Mouse (Mus musculus) lung, embryonic 14.5 days (tissue): ENCODE data around the gene Tex38. TPM values are rescaled to one million over a fixed set of nuclear protein-coding genes. Genes with fewer than 3 reads are reported as not detected.
A peak's percentile ranks its signal among the peaks of the same experiment; 100 is the strongest.

Source experiments
- ATAC-seq: fragments of 200-750 bp; cut with Nextera tagmentation; 2 replicates; pipeline ENCODE4 v1.8.0; 2017; ENCODE audit warnings: mild to moderate bottlenecking, moderate TSS enrichment, moderate library complexity; ENCODE audit not compliant: insufficient read depth
- DNase-seq: peaks from one replicate; pipeline ENCODE4 v3.0.0-alpha.2; 2015
- H3K27ac ChIP-seq: fragments of 300-500 bp; sonication (generic); 2 replicates; pipeline ENCODE4 v1.5.1; 2014; ENCODE audit warnings: low read depth, mild to moderate bottlenecking, moderate library complexity
- H3K27me3 ChIP-seq: fragments of 300-500 bp; sonication (generic); 2 replicates; pipeline ENCODE4 v1.6.1; 2014; ENCODE audit warnings: low read length, control low read depth; ENCODE audit not compliant: insufficient read depth
- H3K36me3 ChIP-seq: fragments of 300-500 bp; sonication (generic); 2 replicates; pipeline ENCODE4 v1.6.1; 2014; ENCODE audit warnings: control low read depth; ENCODE audit not compliant: insufficient read depth
- H3K4me1 ChIP-seq: fragments of 300-500 bp; sonication (generic); 2 replicates; pipeline ENCODE4 v1.6.1; 2014; ENCODE audit warnings: antibody characterized with exemption, control low read depth; ENCODE audit not compliant: insufficient read depth
- H3K4me2 ChIP-seq: fragments of 300-500 bp; sonication (generic); 2 replicates; pipeline ENCODE4 v1.6.1; 2014; ENCODE audit warnings: mild to moderate bottlenecking
- H3K4me3 ChIP-seq: fragments of 300-500 bp; sonication (generic); 2 replicates; pipeline ENCODE4 v1.5.1; 2014; ENCODE audit warnings: low read depth, low read length
- H3K9ac ChIP-seq: fragments of 300-500 bp; sonication (generic); 2 replicates; pipeline ENCODE4 v1.6.1; 2014
- H3K9me3 ChIP-seq: fragments of 300-500 bp; sonication (generic); 2 replicates; pipeline ENCODE4 v1.6.1; 2016; ENCODE audit warnings: low read depth, low read length, control low read depth
- CTCF ChIP-seq: IDR thresholded peaks from 2 replicates; pipeline ENCODE4 v1.5.1; 2016; ENCODE audit warnings: antibody characterized with exemption, low read depth
- WGBS: fragments of 180-500 bp; shearing (Covaris S2); extraction: QIAGEN DNeasy Blood & Tissue Kit; methylation state at CpG from one replicate; pipeline ENCODE4 v1.1.7; 2014; 5-methylcytosine and 5-hydroxymethylcytosine counted together
- polyA plus RNA-seq: library from polyadenylated mRNA; unstranded; fragments of >200 nt; fragmentation: Nextera tagmentation; extraction: Ambion mirVana; gene quantifications from 2 replicates; pipeline ENCODE4 v1.2.1, GENCODE M21; 2014

Gene Tex38
- polyA plus RNA-seq, 1 experiment from 2014 or later: not detected

DNA sequence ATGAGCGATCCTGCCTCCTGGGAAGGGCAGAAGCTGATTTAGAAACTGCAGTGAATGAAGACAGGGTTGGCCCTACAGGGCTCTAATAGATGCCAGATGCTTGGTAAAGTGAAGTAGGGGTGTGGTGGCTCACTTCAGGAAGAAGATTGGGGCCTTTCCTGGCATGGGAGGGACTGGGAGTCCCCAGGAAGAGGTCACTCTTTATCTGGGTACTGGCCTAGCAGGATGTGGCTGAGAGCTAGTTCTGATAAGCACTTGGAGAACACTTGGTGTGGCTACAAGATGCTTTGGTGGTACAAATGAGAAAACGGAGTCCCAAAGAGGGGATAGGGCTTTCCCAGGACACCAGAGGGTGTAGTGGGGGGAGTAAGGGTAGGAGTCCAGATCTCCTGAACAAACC, 43.4 kb upstream of the Tex38 start:
- Histone ChIP-seq H3K4me3 (no peak overlapping the region), H3K4me2 (no peak overlapping the region), H3K27me3 (no peaks in the 10 kb centered on the region), H3K36me3 (no peaks in the 10 kb centered on the region), H3K4me1 (peaks cover 10% of the 10 kb centered on the region; the same call in 1 of the 2 replicates), H3K9ac (no peak overlapping the region), H3K27ac (no peak overlapping the region), H3K9me3 (no peaks in the 10 kb centered on the region)
- WGBS: 65% methylated on average over 2 of the region's 2 CpGs
- DNase-seq: no peak
- TF ChIP-seq CTCF: no peak
- ATAC-seq: no peak

DNA sequence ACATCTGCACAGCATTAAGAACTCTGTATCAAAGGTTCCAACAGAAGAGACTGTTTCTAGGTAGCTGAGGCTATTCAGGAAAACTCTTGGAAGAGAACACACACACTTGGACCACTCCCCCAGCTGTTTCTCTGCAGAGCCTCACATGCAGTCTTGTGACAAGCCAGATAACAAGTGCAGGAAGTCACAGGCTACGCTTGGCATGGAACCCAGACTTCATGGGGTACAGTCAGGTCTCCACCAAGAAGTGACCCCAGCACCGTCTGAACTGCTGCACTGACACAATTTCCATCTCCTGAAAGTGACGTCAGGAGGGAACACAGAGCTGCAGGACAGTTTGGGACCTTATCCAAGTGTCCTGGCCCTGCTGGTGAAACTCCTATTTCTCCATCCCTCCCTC, 41.1 kb upstream of the Tex38 start:
- Histone ChIP-seq H3K36me3 (no peaks in the 10 kb centered on the region), H3K4me1 (no peaks in the 10 kb centered on the region), H3K27ac (no peak overlapping the region), H3K27me3 (no peaks in the 10 kb centered on the region), H3K9ac (no peak overlapping the region), H3K4me3 (no peak overlapping the region), H3K4me2 (no peak overlapping the region), H3K9me3 (no peaks in the 10 kb centered on the region)
- ATAC-seq (no peak), DNase-seq (peak; percentile 12)
- 41% methylated on average over 3 of the region's 3 CpGs for WGBS
- TF ChIP-seq CTCF: no peak

DNA sequence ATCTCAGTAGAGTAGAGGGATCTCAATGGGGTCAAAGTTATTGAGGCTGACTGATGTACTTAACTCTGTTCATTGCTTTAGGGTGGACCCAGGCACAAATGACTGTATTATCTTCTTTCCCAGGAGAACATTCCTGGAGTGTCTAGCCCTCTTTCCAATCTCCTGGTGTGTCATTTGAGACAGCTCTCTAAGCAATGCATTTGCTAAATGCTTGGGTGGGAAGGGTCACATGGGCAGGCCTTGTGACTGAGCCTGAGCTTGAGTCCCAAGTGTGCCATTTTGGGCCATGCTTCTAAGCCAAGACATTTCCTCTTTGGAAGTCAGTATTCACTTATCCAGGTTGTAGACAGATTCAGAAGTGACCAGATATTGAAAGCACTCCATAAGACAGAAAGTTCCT, 40.6 kb upstream of the Tex38 start:
- H3K4me2 ChIP-seq: no peak overlapping the region
- no peaks in the 10 kb centered on the region for H3K36me3 ChIP-seq
- no peak overlapping the region for H3K9ac ChIP-seq
- H3K4me3 ChIP-seq: no peak overlapping the region
- DNase-seq (no peak), ATAC-seq (no peak)
- no peaks in the 10 kb centered on the region for H3K9me3 ChIP-seq
- no peaks in the 10 kb centered on the region for H3K27me3 ChIP-seq
- H3K27ac ChIP-seq: no peak overlapping the region
- no peak for TF ChIP-seq CTCF
- no peaks in the 10 kb centered on the region for H3K4me1 ChIP-seq

DNA sequence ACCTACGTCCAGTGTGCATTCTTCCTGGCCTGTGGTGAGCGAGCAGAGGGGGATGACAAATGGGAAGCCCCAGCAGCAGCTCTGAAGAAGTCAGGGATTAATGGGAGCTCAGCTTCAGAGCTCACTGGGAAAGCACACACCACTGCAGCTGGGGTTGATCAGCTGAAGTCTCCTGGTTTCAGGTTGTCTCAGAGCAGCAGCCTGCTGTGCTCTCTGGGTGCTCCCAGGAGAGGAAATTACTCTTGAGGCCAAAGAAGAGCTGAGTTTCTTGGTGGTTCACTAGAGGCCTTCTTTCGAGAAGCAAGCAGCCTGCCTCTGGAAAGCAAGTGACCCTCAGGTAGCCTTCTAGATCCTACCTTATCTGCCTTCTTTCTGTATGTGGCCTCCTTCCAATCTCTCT, 40.1 kb upstream of the Tex38 start:
- Histone ChIP-seq H3K9ac (no peak overlapping the region), H3K9me3 (no peaks in the 10 kb centered on the region), H3K4me3 (no peak overlapping the region), H3K27ac (no peak overlapping the region), H3K27me3 (no peaks in the 10 kb centered on the region), H3K36me3 (no peaks in the 10 kb centered on the region), H3K4me2 (no peak overlapping the region), H3K4me1 (no peaks in the 10 kb centered on the region)
- WGBS: 60% methylated on average over 3 of the region's 3 CpGs
- no peak for TF ChIP-seq CTCF
- DNase-seq (no peak), ATAC-seq (no peak)

DNA sequence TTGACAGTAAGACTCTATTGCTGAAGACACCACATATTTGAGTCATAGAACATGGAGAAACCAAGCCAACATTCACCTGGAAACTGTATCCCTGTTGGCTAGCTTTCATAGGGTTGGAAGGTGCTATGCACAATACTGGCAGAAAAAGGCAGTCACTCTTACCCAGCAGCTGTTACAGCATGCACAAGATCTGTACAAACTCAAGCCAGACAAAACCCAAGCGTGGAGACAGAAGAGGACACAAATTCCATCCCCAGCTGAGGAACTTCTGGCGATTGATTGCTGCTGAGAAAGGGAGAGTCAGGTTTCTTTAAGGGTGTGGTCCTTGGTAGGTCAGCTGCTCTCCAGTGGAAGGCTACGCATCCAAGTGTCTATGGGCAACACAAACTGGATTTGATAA, 39.4 kb upstream of the Tex38 start:
- no peak for TF ChIP-seq CTCF
- Histone ChIP-seq H3K9ac (no peak overlapping the region), H3K4me1 (no peaks in the 10 kb centered on the region), H3K36me3 (no peaks in the 10 kb centered on the region), H3K27me3 (no peaks in the 10 kb centered on the region), H3K27ac (no peak overlapping the region), H3K4me3 (no peak overlapping the region), H3K9me3 (no peaks in the 10 kb centered on the region), H3K4me2 (no peak overlapping the region)
- 59% methylated on average over 3 of the region's 3 CpGs for WGBS
- DNase-seq (no peak), ATAC-seq (no peak)

DNA sequence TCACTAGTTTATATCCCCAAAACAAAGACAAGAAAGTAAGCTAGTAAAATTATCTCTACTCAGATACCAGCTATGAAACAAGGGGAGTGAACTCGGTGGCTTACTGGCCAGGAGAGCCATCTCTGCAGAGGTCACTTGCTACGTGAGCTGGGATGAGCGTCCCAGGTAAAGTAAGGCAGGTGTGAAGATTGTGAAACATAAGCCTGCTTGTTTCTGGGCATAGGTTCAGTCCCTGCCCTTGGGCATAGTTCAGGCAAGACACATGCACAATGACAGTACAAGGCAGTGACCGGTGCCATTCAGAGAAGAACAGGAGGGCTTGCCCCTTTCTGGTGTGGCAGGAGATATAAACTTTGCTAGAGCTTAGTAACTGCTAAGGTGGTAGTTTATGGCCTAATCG, 34.8 kb upstream of the Tex38 start:
- no peak overlapping the region for H3K4me2 ChIP-seq
- no peak overlapping the region for H3K9ac ChIP-seq
- ATAC-seq: no peak
- no peaks in the 10 kb centered on the region for H3K4me1 ChIP-seq
- no peaks in the 10 kb centered on the region for H3K27me3 ChIP-seq
- TF ChIP-seq CTCF: no peak
- no peak overlapping the region for H3K4me3 ChIP-seq
- H3K9me3 ChIP-seq: no peaks in the 10 kb centered on the region
- 92% methylated on average over 5 of the region's 5 CpGs for WGBS
- no peak overlapping the region for H3K27ac ChIP-seq
- no peak for DNase-seq
- peaks cover 27% of the 10 kb centered on the region; the same call in 1 of the 2 replicates for H3K36me3 ChIP-seq

DNA sequence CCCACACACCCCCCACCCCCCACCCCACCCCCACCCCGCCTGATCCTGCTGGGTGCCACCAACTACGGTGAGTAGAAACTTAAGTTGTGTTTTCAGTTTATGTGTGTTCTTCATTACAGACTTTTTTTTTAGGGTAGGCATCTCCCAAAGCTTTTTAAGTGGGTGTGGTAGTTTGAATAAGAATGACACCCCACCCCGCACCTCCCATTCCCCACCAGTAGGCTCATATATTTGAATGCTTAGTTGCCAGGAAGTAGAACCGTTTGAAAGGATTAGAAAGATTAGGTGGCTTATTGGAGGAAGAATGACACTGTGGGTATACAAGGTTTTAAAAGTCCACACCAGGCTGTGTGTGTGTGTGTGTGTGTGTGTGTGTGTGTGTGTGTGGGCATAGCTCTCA, 31.5 kb upstream of the Tex38 start:
- H3K9ac ChIP-seq: no peak overlapping the region
- no peak for ATAC-seq
- H3K4me3 ChIP-seq: no peak overlapping the region

DNA sequence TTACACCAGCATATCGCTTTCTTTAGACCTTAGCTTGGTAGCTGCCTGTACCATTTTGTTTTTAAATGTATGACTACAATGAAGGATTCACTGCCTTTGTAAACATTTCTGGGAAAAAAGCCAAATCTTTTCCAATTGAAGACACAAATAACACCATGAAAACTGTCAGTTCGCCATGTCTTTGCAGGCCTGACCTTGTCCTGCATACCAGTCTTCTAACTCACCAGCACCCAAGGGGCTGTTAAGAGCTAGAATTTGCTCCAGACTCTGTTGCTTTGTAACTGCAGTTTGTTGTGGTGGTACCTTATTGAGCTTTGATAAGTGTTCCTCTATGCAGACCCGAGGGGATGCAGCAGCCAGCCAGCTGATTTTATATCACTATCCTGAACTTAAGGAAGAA, 19.2 kb upstream of the Tex38 start:
- ATAC-seq (no peak), DNase-seq (peak; percentile 59)
- H3K4me3 ChIP-seq: no peak overlapping the region
- no peaks in the 10 kb centered on the region for H3K4me1 ChIP-seq
- H3K9me3 ChIP-seq: no peaks in the 10 kb centered on the region
- H3K27ac ChIP-seq: no peak overlapping the region
- no peak overlapping the region for H3K4me2 ChIP-seq
- H3K27me3 ChIP-seq: no peaks in the 10 kb centered on the region
- no peak overlapping the region for H3K9ac ChIP-seq
- peaks cover 55% of the 10 kb centered on the region for H3K36me3 ChIP-seq
- TF ChIP-seq CTCF: no peak
- WGBS: 77% methylated on average over 3 of the region's 3 CpGs

More for the DNA sequence above, 31.5 kb upstream of the Tex38 start:
- peaks cover 27% of the 10 kb centered on the region; the same call in 1 of the 2 replicates for H3K36me3 ChIP-seq
- H3K4me1 ChIP-seq: no peaks in the 10 kb centered on the region
- WGBS: 86% methylated on average over 4 of the region's 4 CpGs
- no peak overlapping the region for H3K4me2 ChIP-seq
- H3K9me3 ChIP-seq: no peaks in the 10 kb centered on the region
- DNase-seq: no peak
- TF ChIP-seq CTCF: no peak
- no peak overlapping the region for H3K27ac ChIP-seq
- no peaks in the 10 kb centered on the region for H3K27me3 ChIP-seq
